Mouse (Mus musculus) spleen, adult 18-20 months (tissue): ENCODE data around the gene Arhgef18.

Experiments
- DNase-seq, 2 experiments: peaks; one replicate each; pipeline ENCODE4 v3.0.0; 2022; ENCODE audit warnings: mixed read lengths in 2 of 2

Gene Arhgef18

GRCm38 (mm10) chr8:3467006-3467885 is 74.4 kb downstream of the Arhgef18 start, which contains the start of gene Pex11g:
TSS of gene Pex11g (minus strand) at chr8:3467680.
- DNase-seq: peak; percentile 91 to 98

- no peak for DNase-seq
Measured at GRCm38 (mm10) chr8:3467886-3468545, 75.2 kb downstream of the Arhgef18 start.

GRCm38 (mm10) chr8:3468838-3469237 is 76.0 kb downstream of the Arhgef18 start:
- DNase-seq: no peak

- DNase-seq: no peak
Measured at GRCm38 (mm10) chr8:3470562-3470961, 77.8 kb downstream of the Arhgef18 start, which contains the start of gene Tex45. TSS of gene Tex45 (plus strand) at chr8:3470862.

- no peak for DNase-seq
Measured at GRCm38 (mm10) chr8:3475715-3476429, 83.1 kb downstream of the Arhgef18 start.

GRCm38 (mm10) chr8:3480221-3480785 is 87.5 kb downstream of the Arhgef18 start:
- no peak for DNase-seq

GRCm38 (mm10) chr8:3481605-3482004 is 88.8 kb downstream of the Arhgef18 start:
- DNase-seq: no peak

- DNase-seq: no peak
Measured at GRCm38 (mm10) chr8:3482240-3482740, 89.5 kb downstream of the Arhgef18 start.

- no peak for DNase-seq
Measured at GRCm38 (mm10) chr8:3483546-3483945, 90.7 kb downstream of the Arhgef18 start.

- DNase-seq: no peak
Measured at GRCm38 (mm10) chr8:3485192-3485591, 92.4 kb downstream of the Arhgef18 start.

GRCm38 (mm10) chr8:3492901-3493844 is 100.4 kb downstream of the Arhgef18 start, which contains the start of gene Zfp358:
TSS of gene Zfp358 (plus strand) at chr8:3493138.
- peak; percentile 46 to 64 for DNase-seq

GRCm38 (mm10) chr8:3493845-3494208 is 101.0 kb downstream of the Arhgef18 start:
- no peak for DNase-seq

GRCm38 (mm10) chr8:3495578-3496427 is 103.0 kb downstream of the Arhgef18 start:
- no peak for DNase-seq

GRCm38 (mm10) chr8:3496428-3496748 is 103.6 kb downstream of the Arhgef18 start:
- no peak for DNase-seq

- DNase-seq: no peak
Measured at GRCm38 (mm10) chr8:3498583-3498982, 105.8 kb downstream of the Arhgef18 start.

- no peak for DNase-seq
Measured at GRCm38 (mm10) chr8:3499751-3500150, 106.9 kb downstream of the Arhgef18 start.

GRCm38 (mm10) chr8:3500235-3501090 is 107.7 kb downstream of the Arhgef18 start, which contains the start of gene Mcoln1:
TSS of gene Mcoln1 (plus strand) at chr8:3500457.
- DNase-seq: peak; percentile 96 to 97

- DNase-seq: no peak
Measured at GRCm38 (mm10) chr8:3502217-3502616, 109.4 kb downstream of the Arhgef18 start.
